Mouse (Mus musculus): Measurements from ENCODE around the gene Map1lc3b.

Map1lc3b gene

DNA sequence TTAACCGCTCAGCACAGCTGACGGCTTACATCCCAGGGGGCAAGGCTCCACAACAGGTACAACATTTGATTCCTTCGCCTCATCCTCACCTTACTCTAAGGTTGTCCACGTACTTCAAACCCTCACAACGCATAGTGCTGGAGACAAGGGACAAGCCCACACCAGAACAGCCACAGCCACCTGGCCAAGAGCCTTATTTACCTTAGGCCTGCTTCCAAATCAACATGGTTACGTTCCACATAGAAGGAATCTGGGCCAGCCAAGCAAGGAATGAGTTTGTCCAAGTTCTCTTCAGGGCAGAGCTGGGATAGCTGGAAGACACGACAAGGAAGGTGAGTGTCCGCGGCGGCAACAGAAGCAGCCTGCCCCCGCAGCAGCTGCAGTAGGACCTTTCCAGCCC, 19.8 kb downstream of the Map1lc3b start:
- no peak for DNase-seq

DNA sequence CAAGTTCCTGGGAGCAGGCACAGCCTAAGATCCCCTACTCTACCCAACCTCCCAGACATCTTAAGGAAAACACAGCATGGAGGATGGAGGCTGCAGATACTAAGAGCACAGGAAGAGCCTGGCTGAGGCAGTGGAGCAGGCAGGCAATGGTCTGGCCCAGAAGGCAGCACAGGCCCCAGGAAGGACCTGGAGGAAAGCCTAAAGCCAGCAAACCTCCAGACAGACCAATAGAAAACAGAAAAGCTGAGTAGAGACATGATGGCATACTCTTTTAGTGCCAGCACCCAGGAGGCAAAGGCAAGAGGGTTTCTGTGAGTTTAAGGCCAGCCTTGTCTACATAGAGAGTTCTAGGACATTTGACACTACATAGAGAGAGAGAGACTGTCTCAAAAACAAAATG, 23.3 kb downstream of the Map1lc3b start:
- DNase-seq = no peak

GRCm38 (mm10) chr8:121619401-121619995, 29.3 kb downstream of the Map1lc3b start:
- DNase-seq = no peak

- DNase-seq = no peak
Measured at GRCm38 (mm10) chr8:121620801-121621516, 30.8 kb downstream of the Map1lc3b start.

GRCm38 (mm10) chr8:121621879-121622278, 31.7 kb downstream of the Map1lc3b start:
- no peak for DNase-seq

DNA sequence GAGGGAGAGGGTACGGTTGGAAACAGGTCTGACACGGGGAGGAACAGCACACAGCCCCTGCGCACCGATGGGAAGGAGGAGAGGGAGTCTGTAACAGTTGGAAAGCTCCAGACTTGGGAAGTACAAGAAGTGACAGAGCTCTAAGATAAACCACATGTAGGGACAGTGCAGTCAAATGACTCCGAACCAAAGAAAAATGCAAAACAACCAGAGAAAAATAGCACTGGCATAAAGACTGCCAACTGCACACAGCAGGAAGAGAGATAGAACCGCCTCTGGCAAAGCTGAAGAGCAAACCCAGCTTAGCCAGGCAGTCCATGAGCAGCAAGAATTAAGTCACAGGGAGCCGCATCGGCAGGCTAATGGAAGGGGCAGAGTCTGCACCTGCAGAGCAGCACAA, 32.9 kb downstream of the Map1lc3b start:
- DNase-seq = no peak

- DNase-seq = no peak
Measured at GRCm38 (mm10) chr8:121628681-121629080, 38.5 kb downstream of the Map1lc3b start.

DNA sequence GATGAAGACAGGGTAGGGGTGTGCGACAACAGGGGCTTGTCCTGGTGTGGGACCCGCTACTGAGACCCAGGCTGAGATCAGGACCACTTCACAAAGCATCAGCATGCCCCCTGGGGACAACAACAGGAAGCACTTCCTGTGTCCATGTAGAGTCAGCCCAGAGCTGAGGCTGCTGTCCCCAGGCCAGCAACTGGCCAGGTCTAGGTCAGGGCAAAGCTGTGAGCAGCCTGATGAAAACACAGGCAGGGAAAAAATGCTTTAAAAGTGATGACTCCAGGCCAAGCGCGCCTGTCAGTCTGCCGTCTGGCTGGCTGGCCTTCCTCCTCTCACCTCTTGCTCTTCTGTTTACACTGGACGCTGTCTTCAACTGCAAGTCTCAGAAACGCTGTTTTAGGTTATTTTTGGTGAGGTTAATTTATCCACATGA, 41.5 kb downstream of the Map1lc3b start:
- DNase-seq = no peak

DNA sequence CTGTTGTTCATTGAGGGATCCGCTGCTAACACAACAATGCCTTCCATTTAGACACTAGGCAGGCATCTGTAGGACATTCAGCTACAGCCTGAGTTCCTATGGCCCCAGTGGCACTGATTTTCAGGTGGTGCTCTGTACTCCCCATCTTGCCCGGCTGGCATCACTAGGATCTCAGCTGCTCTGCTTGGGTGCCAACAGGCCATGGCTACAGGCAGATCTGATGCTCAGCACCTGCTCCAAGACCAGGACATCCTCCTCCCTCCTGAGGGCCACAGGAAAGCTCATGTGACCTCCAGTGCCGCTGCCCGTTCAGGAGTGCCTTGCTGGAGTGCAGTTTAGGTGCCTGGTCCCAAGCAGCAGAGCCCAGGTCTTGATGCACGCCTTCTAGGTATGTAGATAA, 42.2 kb downstream of the Map1lc3b start:
- DNase-seq = no peak

- DNase-seq = no peak
Measured at GRCm38 (mm10) chr8:121635534-121635933, 45.4 kb downstream of the Map1lc3b start.

DNA sequence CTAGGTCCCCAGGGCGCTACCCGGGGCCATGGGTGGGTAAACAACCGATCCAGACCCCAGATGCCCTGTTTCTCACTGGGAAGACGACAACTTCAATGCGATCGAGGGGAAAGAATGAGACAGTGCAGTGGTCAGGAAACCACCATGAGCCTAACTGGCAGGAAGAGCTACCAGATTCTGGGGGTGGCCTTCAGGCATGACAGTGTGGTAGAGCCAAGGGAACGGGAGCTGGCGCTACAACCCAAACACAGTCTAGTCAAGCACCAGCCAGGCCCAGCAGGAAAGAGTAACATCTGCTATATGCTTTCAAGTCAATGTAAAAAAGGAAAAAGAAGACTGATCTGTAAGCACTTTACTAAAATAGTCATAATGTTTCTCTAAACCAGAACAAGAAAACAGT, 46.0 kb downstream of the Map1lc3b start:
- no peak for DNase-seq

GRCm38 (mm10) chr8:121642804-121643203, 52.6 kb downstream of the Map1lc3b start:
- DNase-seq = peak; percentile 34

DNA sequence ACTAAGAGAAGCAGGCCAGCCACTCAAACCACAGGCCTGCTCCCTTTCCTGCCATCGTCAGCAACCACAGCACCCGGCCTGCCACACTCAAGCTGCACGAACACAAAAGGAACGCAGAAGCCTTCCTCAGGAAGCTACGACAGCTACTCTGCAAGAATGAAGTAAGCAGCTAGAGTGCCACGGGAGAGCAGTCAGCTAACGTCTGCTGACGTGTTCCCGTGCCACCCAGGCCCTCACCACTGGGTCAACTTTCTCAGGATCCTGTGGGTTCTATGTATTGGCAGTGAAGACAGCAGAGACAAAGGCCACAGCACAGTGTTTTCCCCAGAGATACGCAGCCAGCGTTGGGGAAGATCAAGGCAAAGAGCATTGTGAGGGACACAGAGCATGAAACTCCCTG, 53.2 kb downstream of the Map1lc3b start:
- no peak for DNase-seq

DNA sequence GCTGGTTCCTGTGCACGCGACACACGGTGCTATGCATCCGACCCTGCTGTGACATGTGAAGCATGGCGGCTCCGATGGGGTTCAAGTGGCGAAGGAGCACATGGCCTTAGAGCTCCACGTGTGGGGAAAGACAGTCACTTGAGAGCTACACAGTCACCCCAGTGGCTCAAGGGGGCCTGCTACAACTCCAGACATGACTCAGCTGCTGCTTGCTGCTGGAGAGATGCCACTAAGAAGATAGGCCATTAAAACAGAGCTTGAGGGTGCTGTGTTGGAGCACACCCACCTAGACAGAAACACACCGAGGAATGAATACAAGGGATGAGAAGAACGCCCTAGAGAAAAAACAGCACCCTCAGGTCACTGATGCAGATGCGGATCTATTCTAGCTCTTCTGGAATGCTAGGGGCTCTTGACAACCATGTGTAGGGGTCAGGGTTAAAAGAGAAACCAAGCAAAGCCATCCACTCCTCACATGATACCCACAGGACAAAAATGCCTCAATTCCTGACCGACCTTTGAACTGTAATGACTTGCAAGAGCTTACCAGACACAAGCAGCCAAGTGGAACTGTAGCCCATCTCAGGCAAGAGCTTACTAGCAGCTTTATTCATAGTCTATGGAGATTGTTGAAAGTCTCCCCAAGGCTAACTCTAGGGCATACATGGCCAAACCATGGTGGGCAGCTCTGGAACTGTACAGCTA, 57.5 kb downstream of the Map1lc3b start:
- DNase-seq = no peak
